Mouse (Mus musculus) erythroblast, embryonic 14.5 days (primary cell): ENCODE results near the gene Dagla. TPM values are rescaled to one million over a fixed set of nuclear protein-coding genes. Genes with fewer than 3 reads are reported as not detected.

Experiments used
- H3K27me3 ChIP-seq: 2 replicates; pipeline ENCODE4 v1.6.1; 2012; ENCODE audit warnings: inconsistent platforms; ENCODE audit not compliant: control insufficient read depth
- H3K36me3 ChIP-seq: 2 replicates; pipeline ENCODE4 v1.6.1; 2012; ENCODE audit warnings: mild to moderate bottlenecking, inconsistent platforms; ENCODE audit not compliant: control insufficient read depth
- H3K4me1 ChIP-seq: 2 replicates; pipeline ENCODE4 v1.6.1; 2012; ENCODE audit warnings: inconsistent platforms; ENCODE audit not compliant: control insufficient read depth
- H3K4me3 ChIP-seq: replicated peaks from 2 replicates; pipeline ENCODE3; 2012; ENCODE audit warnings: moderate library complexity, mild to moderate bottlenecking, inconsistent platforms
- H3K9me3 ChIP-seq: 2 replicates; pipeline ENCODE4 v1.6.1; 2012; ENCODE audit warnings: low read length, inconsistent platforms, mixed read lengths; ENCODE audit not compliant: control insufficient read depth
- GATA1 ChIP-seq: IDR thresholded peaks from 2 replicates; pipeline ENCODE4 v1.6.1; 2012; ENCODE audit warnings: low read length, inconsistent platforms, mixed read lengths
- TAL1 ChIP-seq: IDR thresholded peaks from 3 replicates; pipeline ENCODE4 v1.6.1; 2012; ENCODE audit warnings: low read length, inconsistent platforms, mixed read lengths
- polyA plus RNA-seq: library from polyadenylated mRNA; stranded (reverse); fragments of >175 nt; gene quantifications from 2 replicates; pipeline ENCODE4 v1.2.3, GENCODE M21; 2012

The Dagla gene
- polyA plus RNA-seq, 1 experiment: 0.01 TPM

DNA sequence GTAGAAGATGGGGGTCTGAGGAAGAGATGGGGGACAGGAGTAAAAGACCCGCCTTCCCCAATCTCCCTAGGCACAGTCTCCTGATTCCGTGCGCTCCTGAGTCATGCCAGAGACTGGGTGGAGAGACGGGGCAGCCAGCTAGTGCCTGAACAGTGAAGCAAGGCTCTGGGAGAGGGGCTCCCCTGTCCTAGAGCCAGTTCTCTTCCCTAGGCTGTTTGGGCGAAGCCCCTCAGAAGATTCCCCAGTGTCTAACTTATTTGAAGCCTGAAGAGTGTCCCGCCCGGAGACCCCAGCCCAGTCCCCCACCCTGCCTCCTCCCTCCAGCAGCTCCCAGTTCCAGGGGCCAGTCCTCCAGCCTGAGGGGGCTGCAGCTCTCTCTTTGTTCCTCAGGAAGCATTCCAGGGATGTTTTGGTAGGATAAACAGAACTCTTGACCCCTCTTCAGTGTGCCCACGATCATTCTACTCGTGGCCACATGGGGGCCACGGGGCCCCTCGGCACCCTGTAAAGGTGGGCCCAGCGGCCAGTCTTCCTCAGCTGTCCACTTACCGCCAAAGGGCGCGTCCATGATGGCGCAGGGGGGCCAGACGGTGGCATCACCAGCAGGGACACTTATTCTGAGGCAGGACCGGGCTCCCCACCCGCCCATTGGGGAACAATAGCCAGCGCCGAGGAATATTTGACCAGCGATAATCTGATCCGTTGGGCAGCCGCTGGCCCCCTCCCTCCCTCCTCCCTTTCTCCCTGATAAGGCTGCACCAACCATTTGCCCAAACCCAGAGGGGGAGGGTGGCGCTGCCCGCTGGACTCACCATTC lies 79.8 kb downstream of the Dagla start:
- H3K4me3 ChIP-seq: no peak overlapping the region

DNA sequence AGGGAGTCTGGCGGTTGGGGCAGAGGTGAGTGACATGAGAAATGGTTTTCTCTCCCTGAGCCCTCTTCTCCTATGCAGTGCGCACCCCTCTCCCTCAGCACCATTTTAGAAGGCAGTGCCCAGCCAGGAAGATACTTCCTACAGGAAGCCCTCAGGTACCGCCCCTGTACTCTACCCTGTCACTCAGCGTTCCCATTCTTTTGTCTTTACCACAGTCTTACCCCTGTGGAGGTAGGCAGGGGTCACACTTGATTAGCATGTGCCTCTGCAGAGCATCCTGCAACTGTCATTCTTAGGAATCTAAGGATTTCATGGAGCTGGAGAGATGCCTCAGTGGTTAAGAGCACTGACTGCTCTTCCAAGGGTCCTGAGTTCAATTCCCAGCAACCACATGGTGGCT lies 81.1 kb downstream of the Dagla start:
- no peaks in the 10 kb centered on the region for H3K27me3 ChIP-seq
- H3K4me1 ChIP-seq: peaks cover 15% of the 10 kb centered on the region
- H3K9me3 ChIP-seq: no peaks in the 10 kb centered on the region
- TF ChIP-seq GATA1 (no peak), TAL1 (no peak)
- peaks cover 3% of the 10 kb centered on the region; the same call in 1 of the 2 replicates for H3K36me3 ChIP-seq
- no peak overlapping the region for H3K4me3 ChIP-seq

More for the DNA sequence above, 79.8 kb downstream of the Dagla start:
- Histone ChIP-seq H3K9me3 (no peaks in the 10 kb centered on the region), H3K27me3 (no peaks in the 10 kb centered on the region), H3K4me1 (peaks cover 14% of the 10 kb centered on the region), H3K36me3 (peaks cover 3% of the 10 kb centered on the region; the same call in 1 of the 2 replicates)
- no peak for TF ChIP-seq GATA1
- TF ChIP-seq TAL1: no peak

DNA sequence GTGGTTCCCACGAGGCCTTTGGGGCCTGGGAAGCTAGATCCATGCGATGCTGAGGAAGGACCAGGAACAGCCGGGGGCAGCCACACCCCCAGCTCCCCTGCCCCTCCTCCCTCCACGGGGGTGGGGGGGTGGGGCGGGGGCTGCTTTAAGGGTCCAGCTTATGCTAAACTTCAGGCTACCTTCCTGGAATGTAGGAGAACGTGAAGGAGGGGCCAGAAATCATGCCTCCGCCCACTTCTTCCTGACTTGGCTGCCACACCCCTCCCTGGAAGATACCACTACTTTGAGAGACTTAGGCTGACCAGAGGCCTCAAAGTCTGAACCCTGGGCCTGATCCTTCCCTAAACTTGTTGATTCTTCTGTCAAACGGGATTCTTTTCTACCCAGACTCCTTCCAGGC lies 82.0 kb downstream of the Dagla start:
- TF ChIP-seq TAL1 (no peak), GATA1 (no peak)
- no peaks in the 10 kb centered on the region for H3K9me3 ChIP-seq
- H3K27me3 ChIP-seq: no peaks in the 10 kb centered on the region
- peaks cover 5% of the 10 kb centered on the region; the same call in 1 of the 2 replicates for H3K36me3 ChIP-seq
- peaks cover 15% of the 10 kb centered on the region for H3K4me1 ChIP-seq
- no peak overlapping the region for H3K4me3 ChIP-seq

DNA sequence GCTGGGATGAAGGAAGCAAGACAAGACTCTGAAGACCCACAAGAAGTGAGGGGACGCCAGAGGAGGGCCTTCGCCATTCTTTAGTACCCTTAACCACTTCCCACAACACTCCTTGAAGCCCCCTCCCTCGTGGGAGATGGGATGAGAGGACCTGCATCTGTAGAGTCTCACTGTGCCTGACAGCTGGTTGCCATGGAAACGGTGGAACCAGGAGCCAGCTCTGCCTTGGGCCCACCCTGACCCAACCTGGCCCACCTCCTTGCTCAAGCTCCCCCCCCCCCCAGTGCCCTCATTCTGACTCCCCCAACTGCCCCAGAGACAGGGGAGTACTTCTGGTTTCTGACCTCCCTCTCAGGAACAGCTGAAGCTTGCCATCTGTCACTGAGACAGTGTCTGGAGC lies 83.1 kb downstream of the Dagla start:
- Histone ChIP-seq H3K27me3 (no peaks in the 10 kb centered on the region), H3K36me3 (peaks cover 5% of the 10 kb centered on the region; the same call in 1 of the 2 replicates), H3K9me3 (no peaks in the 10 kb centered on the region), H3K4me1 (peaks cover 15% of the 10 kb centered on the region), H3K4me3 (no peak overlapping the region)
- TF ChIP-seq GATA1: no peak
- no peak for TF ChIP-seq TAL1

DNA sequence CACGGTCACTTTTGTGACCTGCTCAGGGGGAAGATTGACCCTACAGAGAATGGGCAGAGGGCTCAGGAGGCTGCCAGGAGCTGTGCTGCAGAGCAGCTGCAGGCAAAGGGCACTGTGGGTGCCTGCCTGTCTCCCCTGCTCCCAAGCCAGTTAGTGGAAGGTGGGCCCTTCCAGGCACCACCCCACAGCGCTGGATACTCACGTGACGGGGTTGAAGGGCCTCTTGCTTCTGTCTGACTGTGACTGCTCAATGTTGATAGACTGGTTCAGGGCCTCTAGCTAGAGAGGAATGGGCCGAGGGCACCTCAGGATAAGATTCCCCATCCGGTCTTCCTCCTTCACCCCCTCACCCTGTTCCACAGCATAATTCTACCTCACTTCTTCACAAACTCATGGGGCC lies 85.1 kb downstream of the Dagla start:
- peaks cover 16% of the 10 kb centered on the region for H3K4me1 ChIP-seq
- H3K27me3 ChIP-seq: no peaks in the 10 kb centered on the region
- TF ChIP-seq TAL1: no peak
- no peak for TF ChIP-seq GATA1
- H3K36me3 ChIP-seq: peaks cover 5% of the 10 kb centered on the region; the same call in 1 of the 2 replicates
- no peaks in the 10 kb centered on the region for H3K9me3 ChIP-seq
- no peak overlapping the region for H3K4me3 ChIP-seq

DNA sequence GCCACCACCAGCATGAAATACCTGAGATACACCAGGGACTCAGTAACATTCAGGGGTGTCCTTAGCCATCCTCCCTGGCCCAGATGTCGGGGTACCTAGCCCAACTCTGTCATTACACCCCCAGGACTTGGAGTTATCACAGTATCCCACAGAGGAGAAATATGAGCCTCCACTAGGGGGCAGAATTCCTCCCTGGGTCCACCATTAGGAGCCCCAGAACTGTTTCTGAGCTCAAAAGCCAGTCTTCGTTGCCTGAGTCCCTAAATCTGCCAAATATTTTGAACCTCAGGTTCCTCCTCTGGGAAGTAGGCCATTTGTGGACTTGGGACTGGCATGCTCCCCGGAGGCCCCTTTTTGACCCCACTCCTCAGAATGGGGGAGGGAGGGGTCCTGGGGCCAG lies 85.6 kb downstream of the Dagla start:
- H3K9me3 ChIP-seq: no peaks in the 10 kb centered on the region
- peaks cover 16% of the 10 kb centered on the region for H3K4me1 ChIP-seq
- H3K4me3 ChIP-seq: no peak overlapping the region
- TF ChIP-seq TAL1: no peak
- TF ChIP-seq GATA1: no peak
- H3K27me3 ChIP-seq: no peaks in the 10 kb centered on the region
- H3K36me3 ChIP-seq: peaks cover 5% of the 10 kb centered on the region; the same call in 1 of the 2 replicates

DNA sequence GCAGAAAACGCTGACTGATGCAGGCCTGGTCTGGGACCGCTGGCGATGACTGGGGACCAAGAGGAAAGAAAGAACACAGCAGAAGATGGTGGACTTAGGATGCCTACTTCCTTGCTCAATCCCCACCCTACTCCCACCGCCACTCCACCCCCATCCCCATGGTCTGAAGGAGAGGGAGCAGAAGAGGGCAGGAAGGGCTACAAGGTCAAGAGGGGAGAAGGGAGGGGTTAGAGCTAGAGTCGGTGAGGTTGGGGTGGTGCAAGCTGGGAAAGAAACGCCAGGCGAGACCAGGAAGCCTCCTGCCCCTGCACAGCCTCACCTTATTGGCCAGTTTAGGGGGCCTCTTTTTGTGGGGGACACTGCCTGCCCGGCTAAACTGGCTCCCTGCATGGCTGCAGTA lies 88.6 kb downstream of the Dagla start:
- Histone ChIP-seq H3K4me3 (no peak overlapping the region), H3K4me1 (peaks cover 21% of the 10 kb centered on the region), H3K27me3 (no peaks in the 10 kb centered on the region), H3K36me3 (peaks cover 22% of the 10 kb centered on the region), H3K9me3 (no peaks in the 10 kb centered on the region)
- TF ChIP-seq GATA1 (no peak), TAL1 (no peak)

DNA sequence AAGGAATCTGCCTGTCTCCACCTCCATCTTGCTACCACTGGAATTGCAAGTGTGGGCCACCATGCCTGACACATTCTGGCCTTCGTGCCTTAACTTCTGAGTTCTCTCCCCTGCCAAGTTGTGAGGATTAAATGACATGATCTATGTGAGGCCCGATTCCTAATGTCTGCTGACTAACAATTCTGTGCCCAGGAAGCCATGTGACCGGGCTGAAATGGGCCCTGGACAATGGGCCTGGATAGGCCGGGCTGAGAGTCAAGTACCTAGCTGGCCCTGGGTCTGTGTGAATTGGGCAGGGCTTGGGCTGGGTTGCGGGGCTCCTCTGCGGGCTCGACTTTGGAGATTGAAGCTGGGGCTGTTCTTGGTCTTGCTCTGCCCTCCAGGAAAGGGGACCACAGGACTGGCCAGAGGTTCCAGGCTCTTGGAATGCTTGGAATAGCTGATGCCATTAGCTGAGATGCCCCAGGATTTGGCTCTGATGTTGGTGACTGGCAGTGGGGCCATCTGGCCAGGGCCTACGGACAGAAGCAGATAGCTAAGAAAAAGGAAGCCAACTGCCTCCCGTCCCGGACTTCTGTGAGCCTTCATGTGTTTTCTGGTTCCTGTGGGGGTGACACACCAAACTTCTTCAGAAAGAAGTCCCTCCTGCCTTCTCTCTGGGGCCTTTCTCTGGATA lies 90.7 kb downstream of the Dagla start:
- Histone ChIP-seq H3K4me3 (no peak overlapping the region), H3K36me3 (peaks cover 44% of the 10 kb centered on the region)
- no peak for TF ChIP-seq TAL1
- no peak for TF ChIP-seq GATA1

DNA sequence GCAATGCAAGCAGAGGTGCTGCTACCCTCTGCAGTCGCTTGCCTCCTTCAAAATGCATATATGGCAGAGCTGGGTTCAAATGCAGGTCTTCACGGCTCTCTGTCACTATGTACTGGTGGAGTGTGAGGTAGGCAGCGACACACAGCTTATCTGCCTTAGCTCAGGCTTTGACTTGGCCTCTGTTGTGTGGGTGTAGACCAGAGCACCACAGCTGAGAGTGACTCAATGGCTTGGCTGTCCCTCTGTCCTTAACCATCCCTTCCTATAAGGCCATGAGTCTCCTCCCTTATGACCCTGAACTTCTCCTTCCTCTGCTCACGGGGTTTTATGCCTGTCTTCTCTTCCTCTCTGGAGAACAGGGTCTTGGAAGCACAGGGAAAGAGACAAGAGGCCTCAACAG lies 93.8 kb downstream of the Dagla start:
- Histone ChIP-seq H3K36me3 (peaks cover 72% of the 10 kb centered on the region), H3K4me3 (no peak overlapping the region)

More for the DNA sequence above, 90.7 kb downstream of the Dagla start:
- Histone ChIP-seq H3K9me3 (no peaks in the 10 kb centered on the region), H3K4me1 (peaks cover 32% of the 10 kb centered on the region), H3K27me3 (no peaks in the 10 kb centered on the region)

More for the DNA sequence above, 93.8 kb downstream of the Dagla start:
- no peaks in the 10 kb centered on the region for H3K9me3 ChIP-seq
- H3K4me1 ChIP-seq: peaks cover 32% of the 10 kb centered on the region
- TF ChIP-seq TAL1: no peak
- TF ChIP-seq GATA1: no peak
- H3K27me3 ChIP-seq: no peaks in the 10 kb centered on the region
